Mouse (Mus musculus) limb, embryonic 14.5 days (tissue): ENCODE results near the gene Ccpg1os. TPM values are rescaled to one million over a fixed set of nuclear protein-coding genes. Genes with fewer than 3 reads are reported as not detected.

ENCODE experiments used
- ATAC-seq: fragments of 200-750 bp; cut with Nextera tagmentation; 2 replicates; pipeline ENCODE4 v1.8.0; 2017; ENCODE audit warnings: low read depth, moderate number of reproducible peaks, moderate TSS enrichment; ENCODE audit not compliant: low FRiP score
- DNase-seq: peaks from one replicate; pipeline ENCODE4 v3.0.0-alpha.2; 2015; ENCODE audit warnings: low spot score
- H3K27ac ChIP-seq: fragments of 300-500 bp; sonication (generic); replicated peaks from 2 replicates; pipeline ENCODE4 v1.5.1; 2014; ENCODE audit warnings: low read depth, mild to moderate bottlenecking, low read length, moderate library complexity, mixed read lengths
- H3K27me3 ChIP-seq: fragments of 300-500 bp; sonication (generic); 2 replicates; pipeline ENCODE4 v1.6.1; 2014; ENCODE audit warnings: low read length, mixed read lengths; ENCODE audit not compliant: control insufficient read depth, insufficient read depth
- H3K36me3 ChIP-seq: fragments of 300-500 bp; sonication (generic); 2 replicates; pipeline ENCODE4 v1.6.1; 2014; ENCODE audit warnings: mild to moderate bottlenecking, low read length, moderate library complexity, mixed read lengths; ENCODE audit not compliant: control insufficient read depth, insufficient read depth
- H3K4me1 ChIP-seq: fragments of 300-500 bp; sonication (generic); 2 replicates; pipeline ENCODE4 v1.6.1; 2014; ENCODE audit warnings: antibody characterized with exemption, low read length, mixed read lengths; ENCODE audit not compliant: control insufficient read depth, insufficient read depth
- H3K4me2 ChIP-seq: fragments of 300-500 bp; sonication (generic); replicated peaks from 2 replicates; pipeline ENCODE4 v1.6.1; 2014; ENCODE audit warnings: low read depth, mild to moderate bottlenecking, low read length, moderate library complexity; ENCODE audit not compliant: severe bottlenecking
- H3K4me3 ChIP-seq: fragments of 300-500 bp; sonication (generic); replicated peaks from 2 replicates; pipeline ENCODE4 v1.5.1; 2014; ENCODE audit warnings: low read length
- H3K9ac ChIP-seq: fragments of 300-500 bp; sonication (generic); 2 replicates; pipeline ENCODE4 v1.6.1; 2014; ENCODE audit warnings: mild to moderate bottlenecking, low read depth, low read length, moderate library complexity; ENCODE audit not compliant: severe bottlenecking
- H3K9me3 ChIP-seq: fragments of 300-500 bp; sonication (generic); 2 replicates; pipeline ENCODE4 v1.6.1; 2016; ENCODE audit warnings: low read length; ENCODE audit not compliant: control insufficient read depth
- POLR2A ChIP-seq: fragments of 200-500 bp; IDR thresholded peaks from 2 replicates; pipeline ENCODE4 v1.8.0; 2012; ENCODE audit warnings: inconsistent platforms, mild to moderate bottlenecking, moderate library complexity, borderline replicate concordance; ENCODE audit not compliant: insufficient read depth, insufficient read length; ENCODE audit errors: extremely low read depth
- WGBS: fragments of 180-500 bp; shearing (Covaris S2); extraction: QIAGEN DNeasy Blood & Tissue Kit; methylation state at CpG from one replicate; pipeline ENCODE4 v1.1.7; 2014; 5-methylcytosine and 5-hydroxymethylcytosine counted together
- polyA plus RNA-seq, 2 experiments: library from polyadenylated mRNA; depleted of rRNA in 1 of 2; stranded (reverse) in 1 of 2; unstranded in 1 of 2; fragments of >200 nt; fragmentation: Nextera tagmentation in 1 of 2; extraction: Ambion mirVana in 1 of 2; gene quantifications; 2 replicates each; pipeline versions ENCODE4 v1.2.1 to v1.2.3; 2012 to 2014

Gene Ccpg1os
- polyA plus RNA-seq, 2 experiments: 8.8 to 9.9 TPM

GRCm38 (mm10) chr9:72954746-72955145, 30.4 kb downstream of the Ccpg1os start:
- no peak overlapping the region for H3K27ac ChIP-seq
- 46% methylated on average over 2 of the region's 2 CpGs for WGBS
- no peak overlapping the region for H3K4me2 ChIP-seq
- H3K9me3 ChIP-seq: no peaks in the 10 kb centered on the region
- DNase-seq (no peak), ATAC-seq (no peak)
- no peaks in the 10 kb centered on the region for H3K27me3 ChIP-seq
- no peak overlapping the region for H3K9ac ChIP-seq
- no peak overlapping the region for H3K4me3 ChIP-seq
- TF ChIP-seq POLR2A: no peak
- no peaks in the 10 kb centered on the region for H3K36me3 ChIP-seq
- H3K4me1 ChIP-seq: 0 out of 2 replicates have a peak, but pooled peaks cover 3% of the 10 kb centered on the region

- 0 out of 2 replicates have a peak, but pooled peaks cover 5% of the 10 kb centered on the region for H3K9me3 ChIP-seq
- WGBS: 61% methylated on average over 7 of the region's 7 CpGs
- H3K4me3 ChIP-seq: no peak overlapping the region
- H3K4me2 ChIP-seq: no peak overlapping the region
- peaks cover 29% of the 10 kb centered on the region for H3K36me3 ChIP-seq
- no peak for DNase-seq
- H3K9ac ChIP-seq: no peak overlapping the region
- H3K4me1 ChIP-seq: no peaks in the 10 kb centered on the region
- TF ChIP-seq POLR2A: no peak
- no peak overlapping the region for H3K27ac ChIP-seq
- no peak for ATAC-seq
- no peaks in the 10 kb centered on the region for H3K27me3 ChIP-seq
Observed at GRCm38 (mm10) chr9:72949572-72949971, 35.6 kb downstream of the Ccpg1os start.

GRCm38 (mm10) chr9:72947010-72947409, 38.2 kb downstream of the Ccpg1os start:
- H3K4me3 ChIP-seq: no peak overlapping the region
- no peaks in the 10 kb centered on the region for H3K27me3 ChIP-seq
- H3K27ac ChIP-seq: no peak overlapping the region
- no peak for TF ChIP-seq POLR2A
- peaks cover 42% of the 10 kb centered on the region for H3K36me3 ChIP-seq
- DNase-seq (no peak), ATAC-seq (no peak)
- H3K4me2 ChIP-seq: no peak overlapping the region
- 89% methylated on average over 1 of the region's 1 CpGs for WGBS
- H3K9ac ChIP-seq: no peak overlapping the region
- H3K4me1 ChIP-seq: no peaks in the 10 kb centered on the region
- 0 out of 2 replicates have a peak, but pooled peaks cover 5% of the 10 kb centered on the region for H3K9me3 ChIP-seq

- WGBS: 88% methylated on average over 13 of the region's 13 CpGs
- Histone ChIP-seq H3K9me3 (0 out of 2 replicates have a peak, but pooled peaks cover 5% of the 10 kb centered on the region), H3K27ac (no peak overlapping the region), H3K4me2 (no peak overlapping the region), H3K9ac (no peak overlapping the region), H3K36me3 (peaks cover 42% of the 10 kb centered on the region), H3K27me3 (no peaks in the 10 kb centered on the region), H3K4me1 (no peaks in the 10 kb centered on the region), H3K4me3 (no peak overlapping the region)
- no peak for TF ChIP-seq POLR2A
- DNase-seq (no peak), ATAC-seq (no peak)
Observed at GRCm38 (mm10) chr9:72944286-72944685, 40.9 kb downstream of the Ccpg1os start.

- WGBS: 58% methylated on average over 3 of the region's 3 CpGs
- no peak overlapping the region for H3K27ac ChIP-seq
- H3K4me1 ChIP-seq: no peaks in the 10 kb centered on the region
- H3K4me2 ChIP-seq: no peak overlapping the region
- no peak for ATAC-seq
- peaks cover 42% of the 10 kb centered on the region for H3K36me3 ChIP-seq
- no peak overlapping the region for H3K9ac ChIP-seq
- no peak for TF ChIP-seq POLR2A
- no peak overlapping the region for H3K4me3 ChIP-seq
- 0 out of 2 replicates have a peak, but pooled peaks cover 5% of the 10 kb centered on the region for H3K9me3 ChIP-seq
- no peak for DNase-seq
- H3K27me3 ChIP-seq: no peaks in the 10 kb centered on the region
Observed at GRCm38 (mm10) chr9:72943424-72943823, 41.8 kb downstream of the Ccpg1os start.

- H3K9me3 ChIP-seq: no peaks in the 10 kb centered on the region
- DNase-seq: no peak
- peaks cover 18% of the 10 kb centered on the region for H3K36me3 ChIP-seq
- 71% methylated on average over 2 of the region's 2 CpGs for WGBS
- no peak overlapping the region for H3K9ac ChIP-seq
- TF ChIP-seq POLR2A: no peak
- no peaks in the 10 kb centered on the region for H3K27me3 ChIP-seq
- H3K27ac ChIP-seq: no peak overlapping the region
- H3K4me2 ChIP-seq: no peak overlapping the region
- H3K4me3 ChIP-seq: no peak overlapping the region
- no peak for ATAC-seq
- H3K4me1 ChIP-seq: no peaks in the 10 kb centered on the region
Observed at GRCm38 (mm10) chr9:72936301-72936700, 48.9 kb downstream of the Ccpg1os start.
